Mouse (Mus musculus) erythroblast, embryonic 14.5 days (primary cell): Measurements from ENCODE around the gene Zfp61. TPM values are rescaled to one million over a fixed set of nuclear protein-coding genes. Genes with fewer than 3 reads are reported as not detected.

Experiments used
- H3K27me3 ChIP-seq: 2 replicates; pipeline ENCODE4 v1.6.1; 2012; ENCODE audit warnings: inconsistent platforms; ENCODE audit not compliant: control insufficient read depth
- H3K36me3 ChIP-seq: 2 replicates; pipeline ENCODE4 v1.6.1; 2012; ENCODE audit warnings: mild to moderate bottlenecking, inconsistent platforms; ENCODE audit not compliant: control insufficient read depth
- H3K4me1 ChIP-seq: 2 replicates; pipeline ENCODE4 v1.6.1; 2012; ENCODE audit warnings: inconsistent platforms; ENCODE audit not compliant: control insufficient read depth
- H3K4me3 ChIP-seq: replicated peaks from 2 replicates; pipeline ENCODE3; 2012; ENCODE audit warnings: moderate library complexity, mild to moderate bottlenecking, inconsistent platforms
- H3K9me3 ChIP-seq: 2 replicates; pipeline ENCODE4 v1.6.1; 2012; ENCODE audit warnings: low read length, inconsistent platforms, mixed read lengths; ENCODE audit not compliant: control insufficient read depth
- GATA1 ChIP-seq: IDR thresholded peaks from 2 replicates; pipeline ENCODE4 v1.6.1; 2012; ENCODE audit warnings: low read length, inconsistent platforms, mixed read lengths
- TAL1 ChIP-seq: IDR thresholded peaks from 3 replicates; pipeline ENCODE4 v1.6.1; 2012; ENCODE audit warnings: low read length, inconsistent platforms, mixed read lengths
- polyA plus RNA-seq: library from polyadenylated mRNA; stranded (reverse); fragments of >175 nt; gene quantifications from 2 replicates; pipeline ENCODE4 v1.2.3, GENCODE M21; 2012

Gene Zfp61
- polyA plus RNA-seq, 1 experiment = not detected

- Histone ChIP-seq H3K9me3 (no peaks in the 10 kb centered on the region), H3K36me3 (no peaks in the 10 kb centered on the region), H3K4me1 (peaks cover 9% of the 10 kb centered on the region), H3K27me3 (no peaks in the 10 kb centered on the region), H3K4me3 (peak overlapping the region; percentile 50)
- TF ChIP-seq GATA1 (no peak), TAL1 (no peak)
These were observed 47.0 kb downstream of the Zfp61 start for GRCm38 (mm10) chr7:24253779-24254615.

Other genes with a start within 250 kb of the Zfp61 start
- gene Vmn1r183, start 248.0 kb downstream of the Zfp61 start, polyA plus RNA-seq = under 0.01 TPM in 2 replicates
- 0.80 and 0.83 TPM in 2 replicates for gene Zfp180, start 219.3 kb downstream of the Zfp61 start, polyA plus RNA-seq
- 0.02 and 0.05 TPM in 2 replicates for gene Zfp112, start 188.9 kb downstream of the Zfp61 start, polyA plus RNA-seq
- 0.04 TPM in 1 of 2 replicates, not detected in the other for gene Zfp235, start 167.1 kb downstream of the Zfp61 start, polyA plus RNA-seq
- not detected in 2 replicates for gene Zfp114, start 126.2 kb downstream of the Zfp61 start, polyA plus RNA-seq
- 0.01 TPM in 1 of 2 replicates, not detected in the other for gene Zfp111, start 89.8 kb downstream of the Zfp61 start, polyA plus RNA-seq
- 0.02 TPM in 1 of 2 replicates, not detected in the other for gene Zfp109, start 63.7 kb downstream of the Zfp61 start, polyA plus RNA-seq
- gene Zfp108, start 46.4 kb downstream of the Zfp61 start, polyA plus RNA-seq = not detected in 2 replicates
- not detected in 2 replicates for gene Zfp93, start 30.8 kb downstream of the Zfp61 start, polyA plus RNA-seq
- gene Zfp94, start 15.4 kb upstream of the Zfp61 start, polyA plus RNA-seq = 0.07 TPM in 1 of 2 replicates, not detected in the other
- not detected in 2 replicates for gene Tescl, start 32.7 kb upstream of the Zfp61 start, polyA plus RNA-seq
- gene Lypd5, start 48.0 kb upstream of the Zfp61 start, polyA plus RNA-seq = 0.02 TPM in 1 of 2 replicates, not detected in the other
- 56.1 and 61.3 TPM in 2 replicates for gene Kcnn4, start 69.0 kb upstream of the Zfp61 start, polyA plus RNA-seq
- 16.4 and 18.4 TPM in 2 replicates for gene Smg9, start 98.4 kb upstream of the Zfp61 start, polyA plus RNA-seq
- not detected in 2 replicates for gene Irgc1, start 151.1 kb upstream of the Zfp61 start, polyA plus RNA-seq
- gene Plaur, start 161.3 kb upstream of the Zfp61 start, polyA plus RNA-seq = 0.08 and 0.17 TPM in 2 replicates
- 0.01 TPM in 1 of 2 replicates, not detected in the other for gene Cadm4, start 180.8 kb upstream of the Zfp61 start, polyA plus RNA-seq
- gene Zfp428, start 205.8 kb upstream of the Zfp61 start, polyA plus RNA-seq = 0.55 and 0.58 TPM in 2 replicates
- gene AC161166.1, start 211.2 kb upstream of the Zfp61 start, polyA plus RNA-seq = not detected in 2 replicates
- 0.18 and 0.20 TPM in 2 replicates for gene Irgq, start 229.5 kb upstream of the Zfp61 start, polyA plus RNA-seq
- gene Pinlyp, start 244.9 kb upstream of the Zfp61 start, polyA plus RNA-seq = not detected in 2 replicates
- gene Xrcc1, start 245.1 kb upstream of the Zfp61 start, polyA plus RNA-seq = 32.1 and 34.8 TPM in 2 replicates